Mouse (Mus musculus) spleen, adult 2 months (tissue): Measurements from ENCODE around the gene Cbl.

Source experiments
- CTCF ChIP-seq: fragments of 200-500 bp; IDR thresholded peaks from 2 replicates; pipeline ENCODE4 v1.5.1; 2011; ENCODE audit warnings: mild to moderate bottlenecking, inconsistent platforms; ENCODE audit not compliant: insufficient read depth, insufficient read length, insufficient replicate concordance; ENCODE audit errors: extremely low read depth
- POLR2A ChIP-seq: fragments of 200-500 bp; IDR thresholded peaks from 2 replicates; pipeline ENCODE4 v1.6.1; 2011; ENCODE audit warnings: low read depth, low read length, inconsistent platforms

DNA sequence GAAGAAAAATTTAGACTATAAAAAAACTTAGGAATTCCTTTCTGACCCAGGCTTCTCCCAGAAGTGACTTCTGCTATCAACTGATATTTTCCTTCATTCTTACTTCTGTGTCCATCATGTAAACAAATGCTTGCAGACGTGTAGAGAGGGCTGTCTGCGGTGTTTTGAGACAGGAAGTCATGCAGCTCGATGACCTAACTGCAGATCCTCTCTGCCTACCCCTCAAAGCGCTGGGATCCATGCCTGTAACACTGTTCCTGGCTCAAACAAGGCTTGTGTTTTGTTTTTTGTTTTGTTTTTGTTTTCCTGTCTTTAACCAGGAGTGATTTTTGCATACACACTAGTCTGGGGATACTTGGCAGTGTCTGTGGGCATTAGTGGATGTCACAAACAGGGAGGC is 96.0 kb downstream of the Cbl start:
- no peak for TF ChIP-seq CTCF
- TF ChIP-seq POLR2A: no peak
